Comparison of ENCODE assay signal across 27 mouse cellular contexts in the genomic region with DNA sequence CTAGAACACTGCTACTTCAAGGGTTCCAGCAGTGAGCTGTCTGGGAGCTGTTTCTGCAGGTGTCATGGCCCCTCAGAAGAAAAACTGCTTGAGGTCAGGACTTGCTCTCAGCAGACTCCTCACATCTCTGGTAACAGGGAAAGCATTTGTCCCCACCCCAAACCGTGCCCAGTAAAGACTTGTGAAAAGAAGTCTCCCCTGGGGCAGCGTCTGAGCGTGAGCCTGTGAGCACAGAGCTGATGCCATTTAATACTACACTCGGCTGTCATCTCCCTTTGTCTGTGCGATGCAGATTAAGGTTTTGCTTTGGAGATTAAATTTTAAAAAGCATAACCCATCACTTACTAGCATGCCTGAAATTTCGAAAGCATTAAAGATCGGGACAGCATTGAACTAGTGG.
DNase-seq lines count a peak whose midpoint lies in the region; ATAC-seq lines count a peak whose summit lies in the region.
"Had no signal": no experiment of that assay in that cellular context is flagged by ENCODE, and none has a peak within 500 bp of the region (broad histone marks: within the 10 kb centered on the region; RNA-seq: fewer than 3 reads in every experiment).

No protein-coding gene starts in this region.

- H3K4me3 ChIP-seq in hindbrain, embryonic 11.5 days (ENCODE audit: low read depth, low read length) = no peak overlapping the region
- no peak overlapping the region for H3K4me3 ChIP-seq in hindbrain, embryonic 10.5 days
- H3K4me3 ChIP-seq in midbrain, embryonic 14.5 days (replicated peaks; ENCODE audit: low read depth, low read length) = no peak overlapping the region
- no peak overlapping the region for H3K4me3 ChIP-seq in midbrain, embryonic 16.5 days (ENCODE audit: low read depth, low read length)
- H3K4me3 ChIP-seq in embryonic facial prominence, embryonic 13.5 days = no peak overlapping the region
- H3K4me3 ChIP-seq: embryonic facial prominence, embryonic 12.5 days; forebrain, embryonic 10.5 days; forebrain, embryonic 13.5 days; hindbrain, embryonic 12.5 days; hindbrain, embryonic 15.5 days had no signal

- H3K27ac ChIP-seq in hindbrain, embryonic 11.5 days (ENCODE audit: low read depth, low read length) = no peak overlapping the region
- no peak overlapping the region for H3K27ac ChIP-seq in hindbrain, embryonic 10.5 days
- no peak overlapping the region for H3K27ac ChIP-seq in midbrain, embryonic 14.5 days (replicated peaks; ENCODE audit: low read depth, low read length)
- no peak overlapping the region for H3K27ac ChIP-seq in midbrain, embryonic 16.5 days (ENCODE audit: low read length)
- H3K27ac ChIP-seq in embryonic facial prominence, embryonic 13.5 days = peak overlapping the region; percentile 13; the same call in 1 of the 2 replicates
- H3K27ac ChIP-seq: embryonic facial prominence, embryonic 12.5 days; forebrain, embryonic 10.5 days; forebrain, embryonic 13.5 days; hindbrain, embryonic 12.5 days; hindbrain, embryonic 15.5 days had no signal

- no peak overlapping the region for H3K4me2 ChIP-seq in hindbrain, embryonic 11.5 days (replicated peaks; ENCODE audit: low read depth, low read length)
- no peak overlapping the region for H3K4me2 ChIP-seq in midbrain, embryonic 14.5 days (ENCODE audit: low read length)
- H3K4me2 ChIP-seq in midbrain, embryonic 16.5 days (ENCODE audit: low read length) = no peak overlapping the region
- H3K4me2 ChIP-seq in embryonic facial prominence, embryonic 13.5 days = no peak overlapping the region
- H3K4me2 ChIP-seq: embryonic facial prominence, embryonic 12.5 days; forebrain, embryonic 13.5 days; heart, embryonic 11.5 days; hindbrain, embryonic 12.5 days; hindbrain, embryonic 15.5 days had no signal

- WGBS in hindbrain, embryonic 11.5 days = 44% methylated on average over 7 of the region's 7 CpGs
- WGBS in hindbrain, embryonic 10.5 days = 48% methylated on average over 7 of the region's 7 CpGs
- 15% methylated on average over 7 of the region's 7 CpGs for WGBS in midbrain, embryonic 14.5 days
- WGBS in midbrain, embryonic 16.5 days = 25% methylated on average over 7 of the region's 7 CpGs
- 28% methylated on average over 7 of the region's 7 CpGs for WGBS in embryonic facial prominence, embryonic 13.5 days

- no peaks in the 10 kb centered on the region for H3K4me1 ChIP-seq in hindbrain, embryonic 11.5 days (replicated peaks; ENCODE audit: control insufficient read depth, insufficient read depth, low read length)
- H3K4me1 ChIP-seq in hindbrain, embryonic 10.5 days (replicated peaks) = peaks cover 21% of the 10 kb centered on the region
- 0 out of 2 replicates have a peak, but pooled peaks cover 4% of the 10 kb centered on the region for H3K4me1 ChIP-seq in midbrain, embryonic 14.5 days (ENCODE audit: control insufficient read depth, insufficient read depth, low read length)
- H3K4me1 ChIP-seq in midbrain, embryonic 16.5 days (ENCODE audit: control insufficient read depth, insufficient read depth, low read length) = no peaks in the 10 kb centered on the region; the same call in 1 of the 2 replicates
- peaks cover 18% of the 10 kb centered on the region for H3K4me1 ChIP-seq in embryonic facial prominence, embryonic 13.5 days
- H3K4me1 ChIP-seq: forebrain, embryonic 13.5 days had no signal

- H3K36me3 ChIP-seq in hindbrain, embryonic 11.5 days (ENCODE audit: control insufficient read depth, insufficient read depth, low read length) = no peaks in the 10 kb centered on the region
- no peaks in the 10 kb centered on the region for H3K36me3 ChIP-seq in hindbrain, embryonic 10.5 days
- H3K36me3 ChIP-seq in midbrain, embryonic 14.5 days (ENCODE audit: control insufficient read depth, insufficient read depth, low read length) = no peaks in the 10 kb centered on the region
- H3K36me3 ChIP-seq in midbrain, embryonic 16.5 days (ENCODE audit: control insufficient read depth, insufficient read depth, low read length) = no peaks in the 10 kb centered on the region
- no peaks in the 10 kb centered on the region for H3K36me3 ChIP-seq in embryonic facial prominence, embryonic 13.5 days
- H3K36me3 ChIP-seq: embryonic facial prominence, embryonic 12.5 days; forebrain, embryonic 10.5 days; G1E; hindbrain, embryonic 12.5 days; hindbrain, embryonic 15.5 days had no signal

- peak; percentile 39 for DNase-seq in embryo, embryonic 11 days
- DNase-seq in embryo, embryonic 10 days (ENCODE audit: low spot score) = no peak
- peak; percentile 6 for DNase-seq in hindbrain, embryonic 11.5 days (ENCODE audit: low spot score)
- DNase-seq in hindbrain, embryonic 10.5 days (ENCODE audit: low spot score) = no peak
- peak; percentile 71 for DNase-seq in midbrain, embryonic 14.5 days
- no peak for DNase-seq in adrenal gland, postnatal 10 days
- DNase-seq: adrenal gland, adult 2 months; adrenal gland, postnatal 25 days; B cell, adult 2 months; cerebellum, adult 2 months; cerebellum, adult 9-11 months; cerebellum, postnatal 25 days; gastrocnemius, postnatal 10 days; gastrocnemius, postnatal 36 days; heart, postnatal 36 days; kidney, adult 2 months had no signal

- no peaks in the 10 kb centered on the region for H3K9me3 ChIP-seq in hindbrain, embryonic 11.5 days (ENCODE audit: control insufficient read depth, low read length)
- no peaks in the 10 kb centered on the region for H3K9me3 ChIP-seq in hindbrain, embryonic 10.5 days
- H3K9me3 ChIP-seq in midbrain, embryonic 14.5 days (ENCODE audit: control insufficient read depth, low read length) = no peaks in the 10 kb centered on the region
- no peaks in the 10 kb centered on the region; the same call in 1 of the 2 replicates for H3K9me3 ChIP-seq in midbrain, embryonic 16.5 days (replicated peaks; ENCODE audit: control insufficient read depth, low read length, poor library complexity, severe bottlenecking)
- H3K9me3 ChIP-seq in embryonic facial prominence, embryonic 13.5 days = no peaks in the 10 kb centered on the region
- H3K9me3 ChIP-seq: forebrain, embryonic 10.5 days; forebrain, embryonic 13.5 days; hindbrain, embryonic 12.5 days; hindbrain, embryonic 15.5 days had no signal

- H3K9ac ChIP-seq in hindbrain, embryonic 11.5 days (ENCODE audit: low read depth, low read length) = no peak overlapping the region
- H3K9ac ChIP-seq in midbrain, embryonic 14.5 days (replicated peaks; ENCODE audit: low read length) = no peak overlapping the region
- H3K9ac ChIP-seq in midbrain, embryonic 16.5 days (ENCODE audit: low read depth, low read length) = no peak overlapping the region
- H3K9ac ChIP-seq in embryonic facial prominence, embryonic 13.5 days = no peak overlapping the region
- H3K9ac ChIP-seq: embryonic facial prominence, embryonic 12.5 days; forebrain, embryonic 13.5 days; hindbrain, embryonic 12.5 days; hindbrain, embryonic 15.5 days had no signal

- ATAC-seq in hindbrain, embryonic 11.5 days (ENCODE audit: low FRiP score) = no peak
- ATAC-seq in midbrain, embryonic 14.5 days (ENCODE audit: low FRiP score, low TSS enrichment) = no peak
- no peak for ATAC-seq in midbrain, embryonic 16.5 days
- ATAC-seq in embryonic facial prominence, embryonic 13.5 days (ENCODE audit: insufficient number of reproducible peaks, insufficient read depth, low FRiP score, low TSS enrichment, low read depth) = no peak
- ATAC-seq: forebrain, embryonic 13.5 days; forebrain, embryonic 16.5 days; intestine, postnatal 0 days had no signal

- H3K27me3 ChIP-seq in hindbrain, embryonic 11.5 days (ENCODE audit: control insufficient read depth, insufficient read depth, low read length) = no peaks in the 10 kb centered on the region
- no peaks in the 10 kb centered on the region for H3K27me3 ChIP-seq in hindbrain, embryonic 10.5 days (ENCODE audit: insufficient read depth, poor library complexity, severe bottlenecking)
- no peaks in the 10 kb centered on the region for H3K27me3 ChIP-seq in midbrain, embryonic 14.5 days (ENCODE audit: control insufficient read depth, insufficient read depth, low read length)
- H3K27me3 ChIP-seq in midbrain, embryonic 16.5 days (ENCODE audit: control insufficient read depth, insufficient read depth, low read depth, low read length) = no peaks in the 10 kb centered on the region
- no peaks in the 10 kb centered on the region for H3K27me3 ChIP-seq in embryonic facial prominence, embryonic 13.5 days
- H3K27me3 ChIP-seq: embryonic facial prominence, embryonic 12.5 days; hindbrain, embryonic 12.5 days; hindbrain, embryonic 15.5 days had no signal

Comparison
In these comparisons a context has a peak if more than half of its experiments do, and no peak if none do; other contexts are left out.
1. DNase-seq: peak in embryo, embryonic 11 days (single experiment), hindbrain, embryonic 11.5 days (single experiment) and midbrain, embryonic 14.5 days (single experiment); none in embryo, embryonic 10 days (single experiment), hindbrain, embryonic 10.5 days (single experiment) and adrenal gland, postnatal 10 days (single experiment).